1 mouse cellular context compared by ENCODE assay signal in the genomic region with DNA sequence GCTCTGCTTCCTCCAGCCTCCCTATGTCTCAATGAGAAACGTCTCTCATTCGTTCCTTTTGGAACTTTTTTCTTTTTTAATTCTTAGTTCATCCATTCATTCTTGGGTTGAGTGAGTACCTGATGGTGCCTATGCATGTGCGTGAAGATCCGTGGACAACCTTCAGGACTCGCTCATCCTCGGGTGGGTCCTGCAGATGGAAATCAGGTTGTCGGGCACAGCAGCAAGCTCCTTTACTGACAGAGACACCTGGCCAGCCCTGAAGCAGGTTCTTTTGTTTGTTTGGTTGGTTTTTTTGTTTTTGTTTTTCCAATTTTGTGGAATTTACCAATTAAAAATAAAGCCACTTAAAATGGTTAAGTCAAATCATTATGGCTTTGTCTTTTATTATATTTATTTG.
TF ChIP-seq lines count a peak whose summit lies in the region.

No protein-coding gene starts in this region.

TF ChIP-seq in CH12.LX, 34 proteins besides CTCF, POLR2A, EP300 and RAD21 (continued from another document):
- TF ChIP-seq NRF1 (IDR thresholded peaks at IDR 0.05; ENCODE audit: low read depth, low read length) (no peak), RCOR1 (conservative IDR thresholded peaks at IDR 0.05; ENCODE audit: low read depth, low read length) (no peak), PAX5 (IDR thresholded peaks at IDR 0.05; ENCODE audit: low read length) (no peak)
TF ChIP-seq in CH12.LX: peak in this region for 0.
